Mouse (Mus musculus): ENCODE results near the gene Qtrt1.
"Not testable (repeated sequence)": the region's sequence is repeated elsewhere in the genome, so short reads cannot be mapped to it uniquely, and the experiment has no call there.

Qtrt1 gene

GRCm38 (mm10) chr9:21450270-21450669 is 38.6 kb downstream of the Qtrt1 start:
- no peak for DNase-seq (ENCODE audit: low read depth, low spot score)

GRCm38 (mm10) chr9:21451391-21451790 is 39.8 kb downstream of the Qtrt1 start:
- DNase-seq (ENCODE audit: low read depth, low spot score), result no peak

- DNase-seq (ENCODE audit: low read depth, low spot score), result no peak
Measured at GRCm38 (mm10) chr9:21451870-21452269, 40.2 kb downstream of the Qtrt1 start.

GRCm38 (mm10) chr9:21453003-21453402 is 41.4 kb downstream of the Qtrt1 start:
- peak; percentile 59 for DNase-seq (ENCODE audit: low read depth, low spot score)

- no peak for DNase-seq (ENCODE audit: low read depth, low spot score)
Measured at GRCm38 (mm10) chr9:21453459-21453858, 41.8 kb downstream of the Qtrt1 start.

GRCm38 (mm10) chr9:21454556-21454955 is 42.9 kb downstream of the Qtrt1 start:
- no peak for DNase-seq (ENCODE audit: low read depth, low spot score)

DNA sequence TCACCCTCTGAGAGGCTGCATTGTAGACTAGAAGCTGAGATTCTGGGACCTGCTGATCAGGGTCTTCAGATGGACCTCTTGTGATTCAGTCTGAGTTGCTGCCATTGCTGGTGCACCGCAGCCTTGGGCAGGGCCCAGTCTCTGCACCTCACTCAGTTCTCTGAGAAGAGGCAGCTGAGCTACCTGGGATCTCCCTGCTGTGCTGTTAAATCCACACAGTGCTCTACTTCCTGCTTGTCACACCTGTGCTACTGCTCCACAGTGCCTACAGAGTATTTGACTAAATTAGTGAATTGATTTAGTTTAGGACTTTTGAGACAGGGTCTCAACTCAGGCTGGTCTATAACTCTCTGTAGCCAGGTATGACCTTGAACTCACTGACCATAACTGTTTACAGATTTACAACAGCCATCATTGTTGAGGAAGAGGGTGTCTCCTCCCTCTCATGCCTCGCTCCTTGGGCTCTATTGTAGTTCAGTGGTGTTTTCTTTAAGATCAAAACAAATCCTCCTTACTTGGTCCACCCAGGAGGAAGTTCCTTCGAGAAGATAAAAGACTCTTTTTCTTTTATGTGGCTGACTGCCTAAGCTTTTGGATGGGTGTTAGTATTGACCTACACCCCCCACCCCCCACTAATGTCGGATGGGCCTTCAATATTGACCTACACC is 43.6 kb downstream of the Qtrt1 start:
- no peak for DNase-seq (ENCODE audit: low read depth, low spot score)

DNA sequence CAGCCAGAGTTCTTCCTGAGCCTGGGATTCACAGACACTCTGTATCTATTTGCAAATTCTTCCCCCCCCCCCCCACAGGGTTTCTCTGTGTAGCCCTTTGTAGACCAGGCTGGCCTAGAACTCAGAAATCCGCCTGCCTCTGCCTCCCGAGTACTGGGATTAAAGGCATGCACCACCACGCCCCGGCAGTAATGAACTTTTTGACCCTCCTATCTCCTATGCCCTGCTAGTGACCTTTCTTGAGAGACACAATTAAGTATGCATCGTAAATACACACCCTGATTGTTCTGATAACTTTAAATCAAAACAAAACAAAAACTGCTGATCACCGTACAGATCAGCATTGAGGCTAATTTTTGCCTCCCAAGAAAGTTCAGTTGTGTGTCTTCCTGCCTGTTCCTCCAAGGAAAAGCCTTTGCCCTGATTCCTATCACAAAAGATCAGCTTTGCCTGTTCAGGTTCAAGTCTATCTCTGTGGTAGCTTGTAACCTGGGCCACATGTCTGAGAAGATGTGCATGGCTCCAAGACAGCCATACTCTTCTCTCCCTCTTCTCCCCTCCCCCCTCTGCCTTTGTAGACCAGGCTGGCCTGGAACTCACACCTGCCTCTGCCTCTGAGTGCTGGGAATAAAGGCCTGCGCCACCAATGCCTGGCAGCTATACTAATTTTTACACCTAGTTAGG is 44.8 kb downstream of the Qtrt1 start:
- no peak for DNase-seq (ENCODE audit: low read depth, low spot score)

- peak; percentile 27 for DNase-seq (ENCODE audit: low read depth, low spot score)
Measured at GRCm38 (mm10) chr9:21456930-21457634, 45.4 kb downstream of the Qtrt1 start.

- DNase-seq (ENCODE audit: low read depth, low spot score), result no peak
Measured at GRCm38 (mm10) chr9:21458821-21459220, 47.2 kb downstream of the Qtrt1 start.

GRCm38 (mm10) chr9:21460400-21460940 is 48.8 kb downstream of the Qtrt1 start:
- DNase-seq (ENCODE audit: low read depth, low spot score), result no peak

GRCm38 (mm10) chr9:21463138-21463590 is 51.5 kb downstream of the Qtrt1 start:
- DNase-seq (ENCODE audit: low read depth, low spot score), result peak; percentile 43

GRCm38 (mm10) chr9:21463766-21464564 is 52.3 kb downstream of the Qtrt1 start:
- DNase-seq (ENCODE audit: low read depth, low spot score), result peak; percentile 75

DNA sequence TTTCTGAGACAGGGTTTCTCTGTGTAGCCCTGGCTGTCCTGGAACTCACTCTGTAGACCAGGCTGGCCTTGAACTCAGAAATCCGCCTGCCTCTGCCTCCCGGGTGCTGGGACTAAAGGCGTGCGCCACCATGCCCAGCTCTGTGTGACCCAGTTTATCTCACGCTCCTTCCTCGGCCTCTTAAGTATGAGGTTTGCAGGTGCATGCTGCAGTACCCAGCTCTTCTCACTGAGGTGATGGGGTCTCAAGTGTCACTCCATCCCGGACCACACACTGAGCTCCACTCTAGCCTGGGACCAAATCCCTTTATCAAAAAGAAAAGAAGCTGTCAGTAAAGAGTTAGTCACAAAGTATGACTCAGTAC is 52.9 kb downstream of the Qtrt1 start:
- DNase-seq (ENCODE audit: low read depth, low spot score), result not testable (repeated sequence)

DNA sequence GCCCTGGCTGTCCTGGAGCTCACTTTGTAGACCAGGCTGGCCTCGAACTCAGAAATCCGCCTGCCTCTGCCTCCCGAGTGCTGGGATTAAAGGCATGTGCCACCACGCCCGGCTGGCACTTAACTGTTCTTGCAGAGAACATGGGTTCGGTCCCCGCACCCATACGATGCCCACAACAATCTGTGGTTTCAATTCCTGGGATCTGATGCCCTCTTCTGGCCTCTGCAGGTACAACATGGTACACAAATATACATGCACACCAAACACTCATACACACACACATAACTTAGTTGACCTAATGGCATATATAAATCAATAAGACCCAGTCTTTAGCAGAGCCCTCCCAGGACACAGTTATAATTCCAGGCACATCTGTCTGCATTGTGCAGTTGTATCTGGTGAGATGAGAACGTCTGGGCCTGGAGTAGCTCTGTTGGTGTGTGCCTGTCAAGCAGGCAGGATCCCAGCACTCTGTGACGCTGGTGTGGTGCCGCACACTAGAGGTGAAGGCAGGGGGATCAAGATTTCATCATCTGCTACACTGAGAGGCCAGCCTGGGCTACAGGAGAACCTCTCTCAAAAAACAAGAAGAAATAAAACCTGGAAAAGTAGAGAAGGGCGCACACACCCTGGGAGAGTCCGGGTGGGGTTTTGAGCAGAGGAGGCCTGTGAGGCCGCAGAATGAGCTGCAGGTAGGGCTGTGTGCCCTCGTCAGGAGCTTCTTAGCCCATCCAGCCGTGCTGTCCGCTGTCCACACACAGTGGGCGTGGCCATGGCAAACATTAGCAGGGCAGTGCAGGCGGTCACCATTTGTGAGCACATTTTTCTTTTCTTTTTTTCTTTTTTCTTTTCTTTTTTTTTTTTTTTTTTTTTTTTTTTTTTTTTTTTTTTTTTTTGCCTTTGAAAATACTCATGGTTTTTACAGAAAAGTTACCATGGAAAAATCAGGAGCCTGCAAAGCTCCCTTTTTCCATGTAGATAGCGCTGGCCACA is 57.7 kb downstream of the Qtrt1 start:
- DNase-seq (ENCODE audit: low read depth, low spot score), result peak; percentile 63
